Mouse (Mus musculus) G1E (cell line): Measurements from ENCODE around the gene Zfp941.

Experiments used
- CTCF ChIP-seq: IDR thresholded peaks from 2 replicates; pipeline ENCODE4 v1.5.1; 2012; ENCODE audit warnings: low read depth, low read length, inconsistent platforms, mixed read lengths
- GATA1 ChIP-seq: IDR thresholded peaks from 2 replicates; pipeline ENCODE4 v1.6.1; 2012; ENCODE audit warnings: borderline replicate concordance, low read length, inconsistent platforms, mixed read lengths
- GATA2 ChIP-seq: IDR thresholded peaks from 2 replicates; pipeline ENCODE4 v1.6.1; 2012; ENCODE audit warnings: low read depth, low read length, inconsistent platforms, borderline replicate concordance
- POLR2AphosphoS5 ChIP-seq: IDR thresholded peaks from 2 replicates; pipeline ENCODE4 v1.6.1; 2012; ENCODE audit warnings: low read depth, low read length, inconsistent platforms; ENCODE audit not compliant: insufficient replicate concordance
- TAL1 ChIP-seq: conservative IDR thresholded peaks from 2 replicates; pipeline ENCODE4 v1.6.1; 2012; ENCODE audit warnings: low read depth, low read length, inconsistent platforms, mixed read lengths

GRCm38 (mm10) chr7:140760647-140761046, 61.3 kb downstream of the Zfp941 start:
- TF ChIP-seq CTCF, result no peak
- no peak for TF ChIP-seq GATA2
- TF ChIP-seq POLR2AphosphoS5, result no peak
- no peak for TF ChIP-seq GATA1
- TF ChIP-seq TAL1, result no peak
